Mouse (Mus musculus): ENCODE results near the gene Mrpl42.

GRCm38 (mm10) chr10:95456103-95456502, 45.6 kb downstream of the Mrpl42 start:
- TF ChIP-seq CTCF (IDR thresholded peaks at IDR 0.05; ENCODE audit: borderline replicate concordance, insufficient read depth, low read depth, low read length) (no peak), POLR2A (IDR thresholded peaks at IDR 0.05; ENCODE audit: borderline replicate concordance, insufficient read depth, low read length) (no peak)

Measured in cerebellum, adult 2 months (tissue).